In genomic region chr9:58764354-58764753, GRCm38 (mm10) we compare ENCODE assay signal across 36 mouse cellular contexts. TPM values are rescaled to one million over a fixed set of nuclear protein-coding genes. Genes with fewer than 3 reads are reported as not detected.
"Had no signal": no experiment of that assay in that cellular context is flagged by ENCODE, and none has a peak within 500 bp of the region (broad histone marks: within the 10 kb centered on the region; RNA-seq: fewer than 3 reads in every experiment).

No protein-coding gene starts in this region.

- H3K27ac ChIP-seq: heart, embryonic 10.5 days; heart, embryonic 13.5 days; heart, embryonic 15.5 days; hindbrain, embryonic 10.5 days; hindbrain, embryonic 12.5 days; hindbrain, embryonic 13.5 days; hindbrain, embryonic 14.5 days; hindbrain, embryonic 15.5 days; hindbrain, postnatal 0 days; intestine, embryonic 15.5 days; kidney, embryonic 15.5 days; kidney, postnatal 0 days; layer of hippocampus, adult 2 months had no signal

- H3K4me2 ChIP-seq: heart, embryonic 11.5 days; heart, embryonic 12.5 days; heart, embryonic 13.5 days; heart, embryonic 15.5 days; hindbrain, embryonic 12.5 days; hindbrain, embryonic 13.5 days; hindbrain, embryonic 14.5 days; hindbrain, embryonic 15.5 days; intestine, embryonic 15.5 days; kidney, embryonic 15.5 days had no signal

- DNase-seq: heart, postnatal 10 days; heart, postnatal 14 days; heart, postnatal 36 days; heart, postnatal 4 days; kidney, adult 11 months; kidney, adult 18-20 months; kidney, adult 2 months; kidney, adult 8-10 months; kidney, adult 9 months; kidney, postnatal 10 days; kidney, postnatal 14 days; kidney, postnatal 25 days; kidney, postnatal 36 days; kidney, postnatal 4 days; layer of hippocampus, adult 9-11 months; layer of hippocampus, postnatal 36 days had no signal

- H3K4me3 ChIP-seq: heart, embryonic 10.5 days; heart, embryonic 12.5 days; heart, embryonic 13.5 days; heart, embryonic 15.5 days; hindbrain, embryonic 10.5 days; hindbrain, embryonic 12.5 days; hindbrain, embryonic 13.5 days; hindbrain, embryonic 15.5 days; intestine, embryonic 15.5 days; kidney, embryonic 15.5 days; layer of hippocampus, adult 2 months had no signal

- H3K27me3 ChIP-seq: heart, embryonic 12.5 days; heart, embryonic 13.5 days; heart, embryonic 15.5 days; hindbrain, embryonic 12.5 days; hindbrain, embryonic 13.5 days; hindbrain, embryonic 15.5 days; intestine, embryonic 15.5 days; kidney, embryonic 15.5 days had no signal

- H3K4me1 ChIP-seq: heart, embryonic 12.5 days; hindbrain, embryonic 12.5 days; intestine, embryonic 15.5 days; kidney, embryonic 15.5 days had no signal

- ATAC-seq: hindbrain, embryonic 16.5 days; hindbrain, postnatal 0 days; inflammation-experienced regulatory T-cells, adult 6 months; intestine, embryonic 15.5 days; intestine, embryonic 16.5 days; intestine, postnatal 0 days had no signal

- H3K36me3 ChIP-seq: heart, embryonic 12.5 days; heart, embryonic 13.5 days; heart, embryonic 15.5 days; hindbrain, embryonic 10.5 days; hindbrain, embryonic 12.5 days; hindbrain, embryonic 13.5 days; hindbrain, embryonic 15.5 days; intestine, embryonic 15.5 days; kidney, embryonic 15.5 days had no signal

- H3K9me3 ChIP-seq: heart, embryonic 10.5 days; heart, embryonic 13.5 days; heart, embryonic 15.5 days; hindbrain, embryonic 12.5 days; hindbrain, embryonic 13.5 days; hindbrain, embryonic 15.5 days; intestine, embryonic 15.5 days; kidney, embryonic 15.5 days had no signal

- H3K9ac ChIP-seq: heart, embryonic 12.5 days; heart, embryonic 13.5 days; heart, embryonic 15.5 days; hindbrain, embryonic 12.5 days; hindbrain, embryonic 13.5 days; hindbrain, embryonic 14.5 days; hindbrain, embryonic 15.5 days; intestine, embryonic 15.5 days; kidney, embryonic 15.5 days had no signal

RNA-seq across cellular contexts. Expression of gene Rec114, which starts 20.6 kb away (rescaled TPM):
- polyA plus RNA-seq: large intestine, adult 2 months had no signal

RNA-seq across cellular contexts. Expression of gene Hcn4, which starts 58.9 kb away (rescaled TPM):
- polyA plus RNA-seq: inflammation-experienced regulatory T-cells, adult 6 months had no signal
